Mouse (Mus musculus) cerebellum, adult 2 months (tissue): ENCODE results near the gene Aire. TPM values are rescaled to one million over a fixed set of nuclear protein-coding genes. Genes with fewer than 3 reads are reported as not detected.

Source experiments
- DNase-seq, 2 experiments: peaks; one replicate each; pipeline ENCODE4 v3.0.0; 2021
- H3K27ac ChIP-seq: fragments of 200-500 bp; 2 replicates; pipeline ENCODE4 v1.5.1; 2012; ENCODE audit warnings: low read length, control low read depth, inconsistent platforms; ENCODE audit not compliant: insufficient read depth
- H3K27me3 ChIP-seq: fragments of 200-500 bp; 2 replicates; pipeline ENCODE4 v1.6.1; 2012; ENCODE audit warnings: inconsistent platforms, mild to moderate bottlenecking, low read length, moderate library complexity; ENCODE audit not compliant: control insufficient read depth, insufficient read depth
- H3K4me1 ChIP-seq: fragments of 200-500 bp; 2 replicates; pipeline ENCODE4 v1.6.1; 2011; ENCODE audit warnings: low read length; ENCODE audit not compliant: control insufficient read depth, insufficient read depth
- H3K4me3 ChIP-seq: fragments of 200-500 bp; replicated peaks from 2 replicates; pipeline ENCODE3; 2011; ENCODE audit warnings: mild to moderate bottlenecking, low read depth, low read length, control low read depth; ENCODE audit not compliant: insufficient read depth
- CTCF ChIP-seq: fragments of 200-500 bp; IDR thresholded peaks from 2 replicates; pipeline ENCODE4 v1.5.1; 2011; ENCODE audit warnings: low read depth, mild to moderate bottlenecking, control low read depth, low read length, moderate library complexity, borderline replicate concordance; ENCODE audit not compliant: insufficient read depth
- POLR2A ChIP-seq: fragments of 200-500 bp; IDR thresholded peaks from 2 replicates; pipeline ENCODE4 v1.6.1; 2011; ENCODE audit warnings: low read length, control low read depth, borderline replicate concordance; ENCODE audit not compliant: insufficient read depth
- WGBS: fragments of 180-500 bp; shearing (Covaris S2); methylation state at CpG from one replicate; pipeline ENCODE4 v1.1.7; 2018; 5-methylcytosine and 5-hydroxymethylcytosine counted together
- polyA plus RNA-seq: library from polyadenylated mRNA; depleted of rRNA; stranded (reverse); fragments of >200 nt; gene quantifications from 2 replicates; pipeline ENCODE4 v1.2.3, GENCODE M21; 2012

Gene Aire
- polyA plus RNA-seq, 1 experiment: 0.08 TPM

- 89% methylated on average over 4 of the region's 4 CpGs for WGBS
- TF ChIP-seq POLR2A (no peak), CTCF (no peak)
- no peak for DNase-seq
These were observed 3.0 kb upstream of the Aire start for GRCm38 (mm10) chr10:78046388-78046787.

GRCm38 (mm10) chr10:78044531-78044930, 1.1 kb upstream of the Aire start:
- WGBS: 62% methylated on average over 1 of the region's 1 CpGs
- Histone ChIP-seq H3K4me3 (no peak overlapping the region), H3K4me1 (no peaks in the 10 kb centered on the region; the same call in 1 of the 2 replicates), H3K27me3 (no peaks in the 10 kb centered on the region), H3K27ac (no peak overlapping the region)
- DNase-seq: no peak
- TF ChIP-seq CTCF (no peak), POLR2A (no peak)

More at GRCm38 (mm10) chr10:78046388-78046787, 3.0 kb upstream of the Aire start:
- H3K27ac ChIP-seq: no peak overlapping the region
- H3K4me3 ChIP-seq: no peak overlapping the region
- no peaks in the 10 kb centered on the region for H3K27me3 ChIP-seq
- H3K4me1 ChIP-seq: no peaks in the 10 kb centered on the region

GRCm38 (mm10) chr10:78042697-78043405, 559 bp downstream of the Aire start:
- no peak for TF ChIP-seq CTCF
- no peak for TF ChIP-seq POLR2A
- Histone ChIP-seq H3K27ac (no peak overlapping the region), H3K27me3 (no peaks in the 10 kb centered on the region), H3K4me1 (no peaks in the 10 kb centered on the region; the same call in 1 of the 2 replicates), H3K4me3 (no peak overlapping the region)
- 57% methylated on average over 14 of the region's 14 CpGs for WGBS
- no peak for DNase-seq

GRCm38 (mm10) chr10:78042096-78042495, 1.3 kb downstream of the Aire start:
- no peaks in the 10 kb centered on the region for H3K27me3 ChIP-seq
- no peaks in the 10 kb centered on the region; the same call in 1 of the 2 replicates for H3K4me1 ChIP-seq
- DNase-seq: no peak
- no peak overlapping the region for H3K4me3 ChIP-seq
- TF ChIP-seq POLR2A: no peak
- H3K27ac ChIP-seq: no peak overlapping the region
- 89% methylated on average over 7 of the region's 7 CpGs for WGBS

- 90% methylated on average over 5 of the region's 5 CpGs for WGBS
- no peaks in the 10 kb centered on the region; the same call in 1 of the 2 replicates for H3K4me1 ChIP-seq
- no peak for DNase-seq
- H3K27me3 ChIP-seq: no peaks in the 10 kb centered on the region
- TF ChIP-seq POLR2A: no peak
- TF ChIP-seq CTCF: no peak
- no peak within 1 kb of the TSS for H3K4me3 ChIP-seq
- no peak within 1 kb of the TSS for H3K27ac ChIP-seq
These were observed 1.8 kb downstream of the Aire start, which contains the start of gene Dnmt3l for GRCm38 (mm10) chr10:78041647-78042046. Gene Dnmt3l (plus strand): TSS chr10:78041947.

GRCm38 (mm10) chr10:78037139-78037538, 6.3 kb downstream of the Aire start:
- WGBS: 90% methylated on average over 4 of the region's 4 CpGs
- TF ChIP-seq CTCF (no peak), POLR2A (no peak)
- Histone ChIP-seq H3K4me1 (no peaks in the 10 kb centered on the region; the same call in 1 of the 2 replicates), H3K27ac (no peak overlapping the region), H3K4me3 (no peak overlapping the region), H3K27me3 (no peaks in the 10 kb centered on the region)
- DNase-seq: no peak

GRCm38 (mm10) chr10:78031987-78032386, 11.4 kb downstream of the Aire start:
- no peak for TF ChIP-seq POLR2A
- TF ChIP-seq CTCF: no peak
- 84% methylated on average over 2 of the region's 2 CpGs for WGBS

GRCm38 (mm10) chr10:78029080-78029479, 14.3 kb downstream of the Aire start:
- no peak overlapping the region for H3K4me3 ChIP-seq
- DNase-seq: no peak
- TF ChIP-seq CTCF (no peak), POLR2A (no peak)
- H3K27ac ChIP-seq: no peak overlapping the region
- no peaks in the 10 kb centered on the region for H3K4me1 ChIP-seq
- no peaks in the 10 kb centered on the region for H3K27me3 ChIP-seq
- WGBS: 98% methylated on average over 1 of the region's 1 CpGs

More at GRCm38 (mm10) chr10:78031987-78032386, 11.4 kb downstream of the Aire start:
- H3K4me3 ChIP-seq: no peak overlapping the region
- H3K4me1 ChIP-seq: no peaks in the 10 kb centered on the region
- H3K27ac ChIP-seq: no peak overlapping the region
- no peaks in the 10 kb centered on the region for H3K27me3 ChIP-seq
- no peak for DNase-seq
